Mouse (Mus musculus): ENCODE data around the gene Trim24.

- TF ChIP-seq HCFC1 (IDR thresholded peaks at IDR 0.05; ENCODE audit: borderline replicate concordance, insufficient read depth, low read length) (no peak), MAFK (IDR thresholded peaks at IDR 0.05; ENCODE audit: insufficient read depth, low read depth, low read length) (no peak), ZC3H11A (IDR thresholded peaks at IDR 0.05; ENCODE audit: borderline replicate concordance, low read depth, low read length) (no peak)
Measured at GRCm38 (mm10) chr6:37895646-37896435, 25.2 kb downstream of the Trim24 start.

Measured in ES-E14 (cell line).